Mouse (Mus musculus): ENCODE results near the gene Tm9sf4. TPM values are rescaled to one million over a fixed set of nuclear protein-coding genes. Genes with fewer than 3 reads are reported as not detected.

Gene Tm9sf4
- polyA plus RNA-seq, 1 experiment from 2014 or later: 99.4 TPM

DNA sequence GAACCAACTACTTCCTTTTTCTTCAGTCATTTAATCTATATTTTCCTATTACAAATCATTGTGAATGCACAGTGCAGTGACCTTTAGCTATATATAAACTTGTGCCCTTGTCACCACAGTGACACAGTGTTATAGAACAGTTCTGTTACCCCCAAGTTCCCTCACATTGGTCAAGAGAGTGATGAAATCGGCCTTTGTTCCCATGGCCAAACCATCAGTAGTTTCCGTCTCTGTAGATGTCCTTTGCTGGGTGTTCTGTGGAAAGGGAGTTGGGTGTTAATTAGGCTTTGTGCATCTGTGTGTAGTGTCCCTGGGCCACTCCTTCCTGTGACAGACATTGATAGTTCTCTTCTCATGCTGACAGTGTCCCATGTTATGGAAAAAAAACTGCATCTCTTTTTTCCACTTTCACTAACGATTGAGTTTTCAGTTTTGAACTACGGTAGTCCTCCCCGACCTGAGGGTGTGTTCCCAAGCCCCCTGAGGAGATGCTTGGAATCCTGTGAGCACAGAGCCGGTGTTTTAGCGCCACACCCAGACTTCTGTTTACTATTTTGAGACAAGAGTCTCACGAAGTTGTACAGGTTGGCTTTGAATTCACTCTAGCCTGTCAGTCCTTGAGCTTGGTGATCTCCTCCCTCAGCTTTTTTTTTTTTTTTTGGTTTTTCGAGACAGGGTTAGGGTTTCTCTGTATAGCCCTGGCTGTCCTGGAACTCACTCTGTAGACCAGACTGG, 9.6 kb downstream of the Tm9sf4 start:
- peaks cover 11% of the 10 kb centered on the region for H3K4me1 ChIP-seq (ENCODE audit: control insufficient read depth, insufficient read depth, low read length)
- no peak overlapping the region for H3K27ac ChIP-seq (ENCODE audit: low read depth, low read length)
- H3K27me3 ChIP-seq (ENCODE audit: control insufficient read depth, insufficient read depth, low read length): no peaks in the 10 kb centered on the region
- no peak for ATAC-seq (ENCODE audit: low FRiP score, low TSS enrichment)
- no peak overlapping the region for H3K9ac ChIP-seq (ENCODE audit: low read depth, low read length)
- H3K9me3 ChIP-seq (ENCODE audit: control insufficient read depth, low read length): no peaks in the 10 kb centered on the region
- WGBS: 89% methylated on average over 9 of the region's 9 CpGs
- H3K36me3 ChIP-seq (ENCODE audit: control insufficient read depth, insufficient read depth, low read length): peaks cover 5% of the 10 kb centered on the region; the same call in 1 of the 2 replicates
- no peak overlapping the region for H3K4me2 ChIP-seq (replicated peaks; ENCODE audit: low read depth, low read length)
- H3K4me3 ChIP-seq (ENCODE audit: low read length): no peak overlapping the region

DNA sequence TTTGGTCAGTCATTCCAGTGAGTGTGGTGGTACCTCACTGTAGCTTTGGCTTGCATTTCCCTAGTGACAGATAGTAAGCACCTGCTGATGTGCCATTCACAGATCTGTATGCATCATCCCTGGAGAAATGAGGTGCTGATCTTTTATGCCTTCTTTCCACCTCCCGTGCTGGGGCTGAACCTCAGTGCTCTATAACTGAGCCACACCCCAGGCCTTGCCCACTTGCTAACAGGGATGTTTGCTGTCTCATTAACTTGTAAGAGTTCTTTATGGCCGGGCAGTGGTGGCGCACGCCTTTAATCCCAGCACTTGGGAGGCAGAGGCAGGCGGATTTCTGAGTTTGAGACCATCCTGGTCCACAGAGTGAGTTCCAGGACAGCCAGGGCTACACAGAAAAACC, 10.9 kb downstream of the Tm9sf4 start:
- H3K4me1 ChIP-seq (ENCODE audit: control insufficient read depth, insufficient read depth, low read length): peaks cover 9% of the 10 kb centered on the region
- H3K9ac ChIP-seq (ENCODE audit: low read depth, low read length): no peak overlapping the region
- H3K36me3 ChIP-seq (ENCODE audit: control insufficient read depth, insufficient read depth, low read length): peaks cover 5% of the 10 kb centered on the region; the same call in 1 of the 2 replicates
- no peak overlapping the region for H3K4me3 ChIP-seq (ENCODE audit: low read length)
- H3K4me2 ChIP-seq (replicated peaks; ENCODE audit: low read depth, low read length): no peak overlapping the region
- no peak overlapping the region for H3K27ac ChIP-seq (ENCODE audit: low read depth, low read length)
- ATAC-seq (ENCODE audit: low FRiP score, low TSS enrichment): no peak
- 82% methylated on average over 5 of the region's 5 CpGs for WGBS
- no peaks in the 10 kb centered on the region for H3K27me3 ChIP-seq (ENCODE audit: control insufficient read depth, insufficient read depth, low read length)
- no peaks in the 10 kb centered on the region for H3K9me3 ChIP-seq (ENCODE audit: control insufficient read depth, low read length)

DNA sequence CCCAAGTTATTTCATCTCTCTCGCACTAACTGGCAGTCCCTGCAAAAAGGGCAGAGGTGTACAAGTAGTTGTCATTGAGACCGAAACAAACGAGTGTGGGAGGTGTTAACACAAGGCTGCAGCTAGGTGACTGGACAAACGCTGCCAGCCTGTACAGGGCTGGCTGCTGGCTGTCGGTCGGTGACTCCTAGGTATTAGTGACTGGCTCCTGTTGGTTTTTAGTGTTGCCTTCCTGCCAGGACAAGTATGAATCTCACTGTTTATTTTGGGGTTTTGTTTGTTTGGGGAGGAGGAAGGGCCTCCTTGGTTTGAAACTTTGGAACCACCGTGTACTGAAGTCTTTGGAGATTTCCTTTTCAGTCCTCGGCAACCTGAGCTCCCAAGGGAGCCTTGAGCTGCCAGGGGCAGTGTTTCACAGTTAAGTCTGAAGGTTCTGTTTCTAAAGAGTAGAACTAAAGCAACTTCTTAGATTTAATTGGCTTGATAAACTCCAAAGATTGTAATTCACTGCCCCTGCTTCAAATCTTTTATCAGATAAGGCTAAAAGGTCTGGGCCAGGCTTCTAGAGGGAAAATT, 15.0 kb downstream of the Tm9sf4 start:
- H3K36me3 ChIP-seq (ENCODE audit: control insufficient read depth, insufficient read depth, low read length): peaks cover 25% of the 10 kb centered on the region
- no peak overlapping the region for H3K4me3 ChIP-seq (ENCODE audit: low read length)
- no peaks in the 10 kb centered on the region for H3K9me3 ChIP-seq (ENCODE audit: control insufficient read depth, low read length)
- H3K27ac ChIP-seq (ENCODE audit: low read depth, low read length): no peak overlapping the region
- ATAC-seq (ENCODE audit: low FRiP score, low TSS enrichment): no peak
- no peaks in the 10 kb centered on the region for H3K4me1 ChIP-seq (ENCODE audit: control insufficient read depth, insufficient read depth, low read length)
- H3K27me3 ChIP-seq (ENCODE audit: control insufficient read depth, insufficient read depth, low read length): no peaks in the 10 kb centered on the region
- 17% methylated on average over 8 of the region's 8 CpGs for WGBS
- no peak overlapping the region for H3K9ac ChIP-seq (ENCODE audit: low read depth, low read length)
- H3K4me2 ChIP-seq (replicated peaks; ENCODE audit: low read depth, low read length): no peak overlapping the region

DNA sequence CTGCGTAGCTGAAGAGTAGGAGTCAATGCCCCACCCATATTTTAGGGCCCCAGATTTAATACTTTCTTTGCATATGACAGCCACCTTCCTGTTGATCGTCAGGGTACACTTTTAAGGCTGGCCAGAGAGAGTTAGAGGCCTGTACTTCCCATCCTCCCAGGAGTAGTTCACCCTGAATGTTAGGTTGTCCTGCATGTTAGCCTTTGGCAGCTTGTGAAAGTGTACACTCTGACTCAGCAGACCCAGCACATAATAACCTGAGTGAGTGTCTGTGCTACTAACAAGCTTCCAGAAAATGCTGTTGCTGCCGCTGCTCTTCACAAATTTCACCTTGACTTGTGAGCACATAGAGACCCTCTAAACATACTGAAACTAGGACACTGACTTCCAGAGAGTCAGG, 16.1 kb downstream of the Tm9sf4 start:
- Histone ChIP-seq H3K36me3 (ENCODE audit: control insufficient read depth, insufficient read depth, low read length) (peaks cover 32% of the 10 kb centered on the region), H3K27ac (ENCODE audit: low read depth, low read length) (no peak overlapping the region), H3K4me1 (ENCODE audit: control insufficient read depth, insufficient read depth, low read length) (no peaks in the 10 kb centered on the region), H3K4me3 (ENCODE audit: low read length) (no peak overlapping the region), H3K27me3 (ENCODE audit: control insufficient read depth, insufficient read depth, low read length) (no peaks in the 10 kb centered on the region), H3K9ac (ENCODE audit: low read depth, low read length) (no peak overlapping the region), H3K4me2 (replicated peaks; ENCODE audit: low read depth, low read length) (no peak overlapping the region), H3K9me3 (ENCODE audit: control insufficient read depth, low read length) (no peaks in the 10 kb centered on the region)
- no peak for ATAC-seq (ENCODE audit: low FRiP score, low TSS enrichment)
- WGBS: 81% methylated on average over 3 of the region's 3 CpGs

DNA sequence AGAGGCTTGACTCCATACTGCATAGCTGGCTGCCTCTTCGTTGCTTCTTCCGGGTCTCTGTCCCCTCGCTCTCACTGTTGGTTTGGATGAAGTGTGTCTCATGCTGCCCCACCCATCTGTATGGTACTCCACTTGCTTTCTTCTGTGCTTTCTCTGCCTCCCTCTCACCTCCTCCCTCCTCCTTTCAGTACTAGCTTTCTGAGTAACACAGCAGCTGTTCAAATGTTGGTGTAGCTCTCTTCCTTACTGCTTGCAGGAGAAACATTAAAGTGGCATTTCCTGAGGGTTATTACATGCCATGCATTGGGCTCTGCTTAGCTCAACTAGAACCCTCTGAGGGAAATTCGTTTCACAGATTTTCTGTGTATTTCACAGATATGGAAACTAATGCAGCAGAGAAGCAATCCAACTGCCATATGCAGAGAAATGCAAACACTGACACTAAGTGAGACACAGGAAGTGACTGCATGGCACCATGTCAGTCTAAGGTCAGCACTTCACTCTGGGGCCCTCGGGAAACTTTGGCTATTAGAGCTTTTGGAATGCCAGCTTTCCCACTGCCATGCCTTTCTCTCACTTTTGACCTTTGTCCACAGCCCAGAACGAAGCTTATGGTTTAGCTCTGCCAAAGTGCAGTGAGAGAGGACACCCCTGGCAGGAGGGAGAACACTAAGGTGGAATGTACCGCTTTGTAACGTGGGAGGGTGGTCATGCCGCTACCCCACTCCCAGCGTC, 18.2 kb downstream of the Tm9sf4 start:
- H3K4me1 ChIP-seq (ENCODE audit: control insufficient read depth, insufficient read depth, low read length): no peaks in the 10 kb centered on the region
- H3K27ac ChIP-seq (ENCODE audit: low read depth, low read length): no peak overlapping the region
- H3K4me2 ChIP-seq (replicated peaks; ENCODE audit: low read depth, low read length): no peak overlapping the region
- WGBS: 78% methylated on average over 10 of the region's 10 CpGs
- no peaks in the 10 kb centered on the region for H3K9me3 ChIP-seq (ENCODE audit: control insufficient read depth, low read length)
- H3K27me3 ChIP-seq (ENCODE audit: control insufficient read depth, insufficient read depth, low read length): no peaks in the 10 kb centered on the region
- no peak for ATAC-seq (ENCODE audit: low FRiP score, low TSS enrichment)
- no peak overlapping the region for H3K4me3 ChIP-seq (ENCODE audit: low read length)
- H3K36me3 ChIP-seq (ENCODE audit: control insufficient read depth, insufficient read depth, low read length): peaks cover 50% of the 10 kb centered on the region
- H3K9ac ChIP-seq (ENCODE audit: low read depth, low read length): no peak overlapping the region

DNA sequence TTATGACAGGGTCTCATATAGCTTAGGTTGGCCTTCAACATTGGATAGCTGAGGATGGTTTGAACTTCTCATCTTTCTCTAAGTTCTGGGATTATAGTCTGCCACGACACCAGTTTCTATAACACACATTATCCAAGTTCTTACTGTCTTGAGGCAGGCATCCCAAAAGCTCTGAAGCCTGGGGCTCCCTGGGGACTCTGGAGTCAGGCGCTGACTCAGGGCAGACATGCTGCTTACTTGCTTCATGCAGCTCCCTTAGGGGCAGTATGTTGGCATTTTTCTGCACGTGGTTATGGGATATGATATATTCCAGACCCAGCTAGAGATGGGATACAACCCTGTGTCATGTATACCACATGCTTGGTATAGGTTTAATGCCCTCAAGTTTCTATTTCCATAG, 18.9 kb downstream of the Tm9sf4 start:
- Histone ChIP-seq H3K27ac (ENCODE audit: low read depth, low read length) (no peak overlapping the region), H3K9me3 (ENCODE audit: control insufficient read depth, low read length) (no peaks in the 10 kb centered on the region), H3K9ac (ENCODE audit: low read depth, low read length) (no peak overlapping the region), H3K27me3 (ENCODE audit: control insufficient read depth, insufficient read depth, low read length) (no peaks in the 10 kb centered on the region), H3K4me2 (replicated peaks; ENCODE audit: low read depth, low read length) (no peak overlapping the region), H3K36me3 (ENCODE audit: control insufficient read depth, insufficient read depth, low read length) (peaks cover 57% of the 10 kb centered on the region), H3K4me1 (ENCODE audit: control insufficient read depth, insufficient read depth, low read length) (no peaks in the 10 kb centered on the region), H3K4me3 (ENCODE audit: low read length) (no peak overlapping the region)
- no peak for ATAC-seq (ENCODE audit: low FRiP score, low TSS enrichment)
- 87% methylated on average over 3 of the region's 3 CpGs for WGBS

DNA sequence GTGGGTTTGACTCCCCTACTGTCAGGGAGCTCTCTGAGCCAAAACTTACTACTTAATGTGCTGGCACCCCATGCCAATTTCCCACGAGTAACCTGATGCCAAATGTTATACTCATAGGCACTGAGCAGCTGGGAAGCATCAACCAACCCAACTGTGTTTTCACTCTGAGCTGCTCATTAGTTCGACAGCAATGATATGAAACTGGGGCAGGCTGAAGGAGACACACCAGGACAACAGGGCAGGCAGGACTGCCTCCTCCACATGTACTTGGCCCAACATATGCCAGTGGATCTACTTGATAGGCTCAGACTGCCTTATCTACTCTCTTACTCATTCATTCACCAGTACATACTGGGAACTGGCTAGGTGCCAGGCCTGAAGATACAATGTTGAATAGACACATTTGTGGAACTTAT, 25.1 kb downstream of the Tm9sf4 start:
- no peak overlapping the region for H3K9ac ChIP-seq (ENCODE audit: low read depth, low read length)
- H3K4me3 ChIP-seq (ENCODE audit: low read length): no peak overlapping the region
- H3K36me3 ChIP-seq (ENCODE audit: control insufficient read depth, insufficient read depth, low read length): peaks cover 88% of the 10 kb centered on the region
- H3K9me3 ChIP-seq (ENCODE audit: control insufficient read depth, low read length): no peaks in the 10 kb centered on the region
- no peaks in the 10 kb centered on the region for H3K27me3 ChIP-seq (ENCODE audit: control insufficient read depth, insufficient read depth, low read length)
- no peak for ATAC-seq (ENCODE audit: low FRiP score, low TSS enrichment)
- no peak overlapping the region for H3K4me2 ChIP-seq (replicated peaks; ENCODE audit: low read depth, low read length)
- no peak overlapping the region for H3K27ac ChIP-seq (ENCODE audit: low read depth, low read length)
- WGBS: 44% methylated on average over 2 of the region's 2 CpGs
- H3K4me1 ChIP-seq (ENCODE audit: control insufficient read depth, insufficient read depth, low read length): no peaks in the 10 kb centered on the region

DNA sequence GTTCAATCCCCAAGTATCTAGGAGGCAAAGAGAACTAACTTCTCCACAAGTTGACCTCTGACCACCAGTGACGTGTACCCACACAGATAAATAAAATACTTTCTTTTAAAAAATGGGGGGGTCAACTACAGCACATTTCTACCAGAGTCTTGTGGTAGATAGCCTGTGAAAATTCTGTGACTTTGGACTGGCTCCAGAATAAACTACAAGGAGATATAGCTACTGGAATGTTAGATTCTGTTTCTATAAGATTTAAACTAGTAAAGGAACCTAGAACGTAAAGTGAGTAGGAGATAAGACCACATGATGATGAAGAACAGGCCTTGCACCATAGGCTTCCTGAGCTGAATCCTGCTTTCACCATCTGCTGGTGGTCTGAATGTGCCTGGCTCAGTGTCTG, 26.7 kb downstream of the Tm9sf4 start:
- Histone ChIP-seq H3K4me2 (replicated peaks; ENCODE audit: low read depth, low read length) (no peak overlapping the region), H3K4me1 (ENCODE audit: control insufficient read depth, insufficient read depth, low read length) (no peaks in the 10 kb centered on the region), H3K36me3 (ENCODE audit: control insufficient read depth, insufficient read depth, low read length) (peaks cover 90% of the 10 kb centered on the region), H3K9me3 (ENCODE audit: control insufficient read depth, low read length) (no peaks in the 10 kb centered on the region), H3K27ac (ENCODE audit: low read depth, low read length) (no peak overlapping the region), H3K9ac (ENCODE audit: low read depth, low read length) (no peak overlapping the region), H3K27me3 (ENCODE audit: control insufficient read depth, insufficient read depth, low read length) (no peaks in the 10 kb centered on the region), H3K4me3 (ENCODE audit: low read length) (no peak overlapping the region)
- no peak for ATAC-seq (ENCODE audit: low FRiP score, low TSS enrichment)
- 70% methylated on average over 2 of the region's 2 CpGs for WGBS

DNA sequence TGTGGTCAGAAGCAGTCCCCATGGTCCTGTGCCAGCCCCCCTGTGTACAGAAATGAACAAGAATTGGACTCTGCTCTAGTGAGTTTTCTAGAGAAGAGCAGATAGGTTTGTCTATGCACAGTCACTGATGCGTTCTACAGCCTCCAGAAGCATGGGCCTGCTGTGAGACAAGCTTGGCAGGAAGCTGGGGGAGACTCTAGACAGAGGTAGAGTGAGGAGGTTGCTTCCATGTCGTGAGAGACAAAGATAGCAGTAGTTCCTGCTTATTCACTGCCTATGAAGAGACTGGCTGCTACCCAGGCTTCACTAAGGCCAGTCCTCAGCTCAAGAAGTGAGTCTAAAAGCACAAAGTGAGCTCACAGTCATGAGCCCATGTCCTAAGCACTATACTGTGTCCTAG, 30.1 kb downstream of the Tm9sf4 start:
- WGBS: 74% methylated on average over 2 of the region's 2 CpGs
- ATAC-seq (ENCODE audit: low FRiP score, low TSS enrichment): no peak
- Histone ChIP-seq H3K36me3 (ENCODE audit: control insufficient read depth, insufficient read depth, low read length) (peaks cover 89% of the 10 kb centered on the region), H3K9me3 (ENCODE audit: control insufficient read depth, low read length) (no peaks in the 10 kb centered on the region), H3K4me1 (ENCODE audit: control insufficient read depth, insufficient read depth, low read length) (no peaks in the 10 kb centered on the region), H3K4me2 (replicated peaks; ENCODE audit: low read depth, low read length) (no peak overlapping the region), H3K4me3 (ENCODE audit: low read length) (no peak overlapping the region), H3K9ac (ENCODE audit: low read depth, low read length) (no peak overlapping the region), H3K27me3 (ENCODE audit: control insufficient read depth, insufficient read depth, low read length) (no peaks in the 10 kb centered on the region), H3K27ac (ENCODE audit: low read depth, low read length) (no peak overlapping the region)
